Mouse (Mus musculus): ENCODE results near the gene Rab3gap2. TPM values are rescaled to one million over a fixed set of nuclear protein-coding genes. Genes with fewer than 3 reads are reported as not detected.

Gene Rab3gap2
- polyA plus RNA-seq, 1 experiment from 2014 or later, result 16.6 TPM

- Histone ChIP-seq H3K4me1 (ENCODE audit: control insufficient read depth, insufficient read depth, low read length) (peaks cover 23% of the 10 kb centered on the region), H3K9ac (ENCODE audit: low read length) (peak within 1 kb of the TSS; percentile 98), H3K4me2 (ENCODE audit: low read depth, low read length) (peak within 1 kb of the TSS; percentile 83), H3K4me3 (ENCODE audit: low read length) (peak within 1 kb of the TSS; percentile 98), H3K27me3 (ENCODE audit: control insufficient read depth, insufficient read depth, low read length) (no peaks in the 10 kb centered on the region), H3K27ac (ENCODE audit: low read length) (peak within 1 kb of the TSS; percentile 98), H3K36me3 (ENCODE audit: control insufficient read depth, insufficient read depth) (peaks cover 15% of the 10 kb centered on the region), H3K9me3 (replicated peaks; ENCODE audit: control insufficient read depth, low read length) (no peaks in the 10 kb centered on the region)
- ATAC-seq (replicated peaks; ENCODE audit: extremely low read depth, insufficient read depth, low FRiP score), result peak; percentile 86
- WGBS, result under 1% methylated on average over 76 of the region's 76 CpGs
Observed at GRCm38 (mm10) chr1:185328721-185329610, 125.0 kb downstream of the Rab3gap2 start, which contains the start of gene Iars2. TSS of gene Iars2 (minus strand) at chr1:185329396.

- WGBS, result 92% methylated on average over 8 of the region's 8 CpGs
- no peak overlapping the region for H3K4me3 ChIP-seq (ENCODE audit: low read length)
- H3K9ac ChIP-seq (ENCODE audit: low read length), result no peak overlapping the region
Observed at GRCm38 (mm10) chr1:185329851-185330250, 125.9 kb downstream of the Rab3gap2 start.

GRCm38 (mm10) chr1:185331364-185331763 lies 127.4 kb downstream of the Rab3gap2 start:
- Histone ChIP-seq H3K27me3 (ENCODE audit: control insufficient read depth, insufficient read depth, low read length) (no peaks in the 10 kb centered on the region), H3K4me3 (ENCODE audit: low read length) (peak overlapping the region; percentile 60), H3K36me3 (ENCODE audit: control insufficient read depth, insufficient read depth) (no peaks in the 10 kb centered on the region), H3K9me3 (replicated peaks; ENCODE audit: control insufficient read depth, low read length) (no peaks in the 10 kb centered on the region), H3K4me2 (ENCODE audit: low read depth, low read length) (peak overlapping the region; percentile 76), H3K4me1 (ENCODE audit: control insufficient read depth, insufficient read depth, low read length) (peaks cover 28% of the 10 kb centered on the region), H3K9ac (ENCODE audit: low read length) (0 out of 2 replicates have a peak overlapping the region, but pooled peaks have one; percentile 74), H3K27ac (ENCODE audit: low read length) (no peak overlapping the region; the same call in 1 of the 2 replicates)
- 52% methylated on average over 5 of the region's 5 CpGs for WGBS
- no peak for ATAC-seq (replicated peaks; ENCODE audit: extremely low read depth, insufficient read depth, low FRiP score)

More at GRCm38 (mm10) chr1:185329851-185330250, 125.9 kb downstream of the Rab3gap2 start:
- H3K27ac ChIP-seq (ENCODE audit: low read length), result no peak overlapping the region
- peaks cover 11% of the 10 kb centered on the region for H3K36me3 ChIP-seq (ENCODE audit: control insufficient read depth, insufficient read depth)
- ATAC-seq (replicated peaks; ENCODE audit: extremely low read depth, insufficient read depth, low FRiP score), result no peak
- H3K9me3 ChIP-seq (replicated peaks; ENCODE audit: control insufficient read depth, low read length), result no peaks in the 10 kb centered on the region
- H3K4me1 ChIP-seq (ENCODE audit: control insufficient read depth, insufficient read depth, low read length), result peaks cover 26% of the 10 kb centered on the region
- H3K27me3 ChIP-seq (ENCODE audit: control insufficient read depth, insufficient read depth, low read length), result no peaks in the 10 kb centered on the region
- no peak overlapping the region; the same call in 1 of the 2 replicates for H3K4me2 ChIP-seq (ENCODE audit: low read depth, low read length)

- no peaks in the 10 kb centered on the region for H3K36me3 ChIP-seq (ENCODE audit: control insufficient read depth, insufficient read depth)
- H3K27me3 ChIP-seq (ENCODE audit: control insufficient read depth, insufficient read depth, low read length), result no peaks in the 10 kb centered on the region
- peak within 1 kb of the TSS; percentile 74 for H3K9ac ChIP-seq (ENCODE audit: low read length)
- peak; percentile 77 for ATAC-seq (replicated peaks; ENCODE audit: extremely low read depth, insufficient read depth, low FRiP score)
- no peaks in the 10 kb centered on the region for H3K9me3 ChIP-seq (replicated peaks; ENCODE audit: control insufficient read depth, low read length)
- peak within 1 kb of the TSS; percentile 60 for H3K4me3 ChIP-seq (ENCODE audit: low read length)
- peaks cover 28% of the 10 kb centered on the region for H3K4me1 ChIP-seq (ENCODE audit: control insufficient read depth, insufficient read depth, low read length)
- under 1% methylated on average over 32 of the region's 32 CpGs for WGBS
- peak within 1 kb of the TSS; percentile 76 for H3K4me2 ChIP-seq (ENCODE audit: low read depth, low read length)
- peak within 1 kb of the TSS; percentile 91 for H3K27ac ChIP-seq (ENCODE audit: low read length)
Observed at GRCm38 (mm10) chr1:185331983-185332430, 128.1 kb downstream of the Rab3gap2 start, which contains the start of gene Bpnt1. TSS of gene Bpnt1 (plus strand) at chr1:185332149.

GRCm38 (mm10) chr1:185333651-185334050 lies 129.7 kb downstream of the Rab3gap2 start:
- WGBS, result 83% methylated on average over 5 of the region's 5 CpGs
- no peak for ATAC-seq (replicated peaks; ENCODE audit: extremely low read depth, insufficient read depth, low FRiP score)
- Histone ChIP-seq H3K4me3 (ENCODE audit: low read length) (no peak overlapping the region), H3K36me3 (ENCODE audit: control insufficient read depth, insufficient read depth) (no peaks in the 10 kb centered on the region; the same call in 1 of the 2 replicates), H3K4me2 (ENCODE audit: low read depth, low read length) (no peak overlapping the region), H3K9me3 (replicated peaks; ENCODE audit: control insufficient read depth, low read length) (no peaks in the 10 kb centered on the region), H3K27me3 (ENCODE audit: control insufficient read depth, insufficient read depth, low read length) (no peaks in the 10 kb centered on the region), H3K4me1 (ENCODE audit: control insufficient read depth, insufficient read depth, low read length) (peaks cover 24% of the 10 kb centered on the region), H3K27ac (ENCODE audit: low read length) (no peak overlapping the region), H3K9ac (ENCODE audit: low read length) (no peak overlapping the region)

GRCm38 (mm10) chr1:185334136-185334535 lies 130.2 kb downstream of the Rab3gap2 start:
- ATAC-seq (replicated peaks; ENCODE audit: extremely low read depth, insufficient read depth, low FRiP score), result no peak
- no peak overlapping the region for H3K4me2 ChIP-seq (ENCODE audit: low read depth, low read length)
- H3K27me3 ChIP-seq (ENCODE audit: control insufficient read depth, insufficient read depth, low read length), result no peaks in the 10 kb centered on the region
- H3K27ac ChIP-seq (ENCODE audit: low read length), result no peak overlapping the region
- H3K4me3 ChIP-seq (ENCODE audit: low read length), result no peak overlapping the region
- no peak overlapping the region for H3K9ac ChIP-seq (ENCODE audit: low read length)
- 78% methylated on average over 4 of the region's 4 CpGs for WGBS
- H3K36me3 ChIP-seq (ENCODE audit: control insufficient read depth, insufficient read depth), result no peaks in the 10 kb centered on the region; the same call in 1 of the 2 replicates
- peaks cover 24% of the 10 kb centered on the region for H3K4me1 ChIP-seq (ENCODE audit: control insufficient read depth, insufficient read depth, low read length)
- H3K9me3 ChIP-seq (replicated peaks; ENCODE audit: control insufficient read depth, low read length), result no peaks in the 10 kb centered on the region

- WGBS, result 65% methylated on average over 6 of the region's 6 CpGs
- no peak overlapping the region for H3K27ac ChIP-seq (ENCODE audit: low read length)
- no peaks in the 10 kb centered on the region for H3K9me3 ChIP-seq (replicated peaks; ENCODE audit: control insufficient read depth, low read length)
- H3K36me3 ChIP-seq (ENCODE audit: control insufficient read depth, insufficient read depth), result peaks cover 4% of the 10 kb centered on the region; the same call in 1 of the 2 replicates
- H3K27me3 ChIP-seq (ENCODE audit: control insufficient read depth, insufficient read depth, low read length), result no peaks in the 10 kb centered on the region
- ATAC-seq (replicated peaks; ENCODE audit: extremely low read depth, insufficient read depth, low FRiP score), result no peak
- H3K4me2 ChIP-seq (ENCODE audit: low read depth, low read length), result no peak overlapping the region
- H3K4me3 ChIP-seq (ENCODE audit: low read length), result no peak overlapping the region
- H3K9ac ChIP-seq (ENCODE audit: low read length), result no peak overlapping the region
- H3K4me1 ChIP-seq (ENCODE audit: control insufficient read depth, insufficient read depth, low read length), result peaks cover 20% of the 10 kb centered on the region
Observed at GRCm38 (mm10) chr1:185335231-185335765, 131.4 kb downstream of the Rab3gap2 start.

All from heart, embryonic 16.5 days (tissue).